Mouse (Mus musculus) testis, postnatal 10 days (tissue): ENCODE measurements at regions not wholly inside any gene's neighbourhood (a gene's known extent, or its start where the extent isn't known, plus 50 kb on each side); places are given as distances from the start of the nearest gene placed in this dataset.

ENCODE experiments used
- DNase-seq: peaks from one replicate; pipeline ENCODE4 v3.0.0; 2021; ENCODE audit warnings: low spot score

GRCm38 (mm10) chr12:12765490-12766058 is 176.1 kb downstream of the Mycn start:
- no peak for DNase-seq

GRCm38 (mm10) chr12:12765055-12765454 is 176.7 kb downstream of the Mycn start:
- DNase-seq = no peak

GRCm38 (mm10) chr12:12764586-12764985 is 177.1 kb downstream of the Mycn start:
- DNase-seq = no peak

GRCm38 (mm10) chr12:12756301-12756948 is 185.3 kb downstream of the Mycn start:
- no peak for DNase-seq

- no peak for DNase-seq
Observed at GRCm38 (mm10) chr12:12753849-12754248, 187.9 kb downstream of the Mycn start.

GRCm38 (mm10) chr12:12751670-12752426 is 189.9 kb downstream of the Mycn start:
- DNase-seq = no peak

GRCm38 (mm10) chr12:12749690-12750089 is 192.0 kb downstream of the Mycn start:
- no peak for DNase-seq

GRCm38 (mm10) chr12:12746852-12747454 is 194.8 kb downstream of the Mycn start:
- no peak for DNase-seq

- DNase-seq = no peak
Observed at GRCm38 (mm10) chr12:12744492-12744891, 197.2 kb downstream of the Mycn start.

GRCm38 (mm10) chr12:12738631-12739331 is 202.9 kb downstream of the Mycn start:
- no peak for DNase-seq

GRCm38 (mm10) chr12:12725797-12726196 is 215.9 kb downstream of the Mycn start:
- no peak for DNase-seq

GRCm38 (mm10) chr12:12725075-12725474 is 216.6 kb downstream of the Mycn start:
- DNase-seq = no peak

- no peak for DNase-seq
Observed at GRCm38 (mm10) chr12:12723724-12724487, 217.8 kb downstream of the Mycn start.

GRCm38 (mm10) chr12:12722982-12723661 is 218.6 kb downstream of the Mycn start:
- no peak for DNase-seq

- DNase-seq = no peak
Observed at GRCm38 (mm10) chr12:12716691-12717090, 225.0 kb downstream of the Mycn start.

GRCm38 (mm10) chr12:12715956-12716669 is 225.6 kb downstream of the Mycn start:
- DNase-seq = no peak

- DNase-seq = no peak
Observed at GRCm38 (mm10) chr12:12715528-12715927, 226.2 kb downstream of the Mycn start.

GRCm38 (mm10) chr12:12710184-12710609 is 231.5 kb downstream of the Mycn start:
- no peak for DNase-seq

- DNase-seq = no peak
Observed at GRCm38 (mm10) chr12:12708954-12709523, 232.7 kb downstream of the Mycn start.
